Mouse (Mus musculus): ENCODE measurements at regions not wholly inside any gene's neighbourhood (a gene's known extent, or its start where the extent isn't known, plus 50 kb on each side); places are given as distances from the start of the nearest gene placed in this dataset.

DNA sequence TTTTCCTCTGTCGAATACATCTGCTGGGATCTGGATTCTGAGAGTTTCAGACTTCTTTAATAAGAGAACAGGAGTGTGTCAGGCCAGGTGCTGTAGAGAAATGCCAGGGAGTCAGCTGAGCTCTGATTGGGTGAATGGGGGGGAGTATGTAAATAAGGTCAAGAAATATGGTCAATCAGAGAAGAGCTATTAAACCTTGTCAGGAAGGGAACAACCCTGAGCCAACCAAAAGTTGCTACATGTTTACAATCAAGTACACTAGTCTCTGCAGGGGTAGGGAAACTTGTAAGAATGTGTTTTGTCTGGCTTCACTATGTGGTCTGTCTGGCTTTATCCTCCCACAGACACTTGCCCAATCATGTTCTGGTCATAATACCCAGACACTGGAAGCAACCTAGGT is 60.4 kb upstream of the Thpo start:
- ATAC-seq = no peak

Measured in CD4-positive, CD25-positive, alpha-beta regulatory T cell, adult 4 months (primary cell).